Mouse (Mus musculus) activated CD4-positive, CD25-positive, alpha-beta regulatory T cell (primary cell): Measurements from ENCODE around the gene Zbtb32. TPM values are rescaled to one million over a fixed set of nuclear protein-coding genes. Genes with fewer than 3 reads are reported as not detected.

Source experiments
- polyA plus RNA-seq, 2 experiments: library from polyadenylated mRNA; unstranded; fragments of 100-300 nt; shearing (Covaris generic); gene quantifications; one replicate each; pipeline ENCODE4 v1.2.1; 2017

Zbtb32 gene
- polyA plus RNA-seq, result 10 to 100 TPM; 12.9 to 34.9 TPM

DNA sequence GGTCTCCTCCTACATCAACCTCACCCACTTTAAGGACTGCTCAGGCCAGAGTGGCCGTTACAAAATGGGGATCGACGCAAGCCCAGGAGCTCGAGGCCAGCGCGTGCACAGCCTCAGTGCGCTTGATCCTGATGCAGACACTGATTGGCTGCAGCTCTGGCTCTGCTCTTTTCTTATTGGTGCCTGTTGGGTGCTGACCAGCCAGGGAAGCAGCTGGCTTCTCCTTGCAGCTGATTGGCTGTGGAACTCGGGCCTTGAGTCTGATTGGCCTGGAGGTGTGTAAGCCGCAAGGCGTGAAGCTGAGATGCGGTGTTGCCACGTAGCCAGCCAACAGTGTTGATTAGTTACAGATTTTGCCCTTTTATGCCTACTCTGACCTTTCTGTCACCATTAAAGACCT is at the start of gene Zbtb32:
Gene Zbtb32, minus strand, starts transcription at position 124 of the 400 bp plus-strand sequence.

DNA sequence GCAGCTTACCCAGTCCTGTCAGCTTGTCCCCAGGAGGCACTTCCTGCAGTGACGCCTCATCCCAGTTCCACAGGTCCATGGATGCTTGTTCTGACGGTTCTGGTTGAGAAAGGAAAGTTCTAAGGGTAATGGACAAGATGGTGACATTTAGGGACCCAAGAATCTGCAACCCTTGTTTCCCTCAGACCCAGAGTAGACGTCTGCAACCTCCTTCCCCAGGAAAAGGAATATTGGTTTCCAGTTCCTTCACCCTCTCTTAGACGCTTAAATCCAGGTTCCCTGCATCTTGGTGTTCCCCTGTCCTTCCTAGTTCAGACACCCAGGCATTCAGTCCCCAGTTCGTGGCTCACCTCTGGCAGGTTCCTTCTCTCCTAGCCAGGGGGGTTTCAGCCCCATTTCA is 37.0 kb upstream of the Zbtb32 start, which contains the start of gene Etv2:
Gene Etv2, minus strand, starts transcription at position 101 of the 400 bp plus-strand sequence.

DNA sequence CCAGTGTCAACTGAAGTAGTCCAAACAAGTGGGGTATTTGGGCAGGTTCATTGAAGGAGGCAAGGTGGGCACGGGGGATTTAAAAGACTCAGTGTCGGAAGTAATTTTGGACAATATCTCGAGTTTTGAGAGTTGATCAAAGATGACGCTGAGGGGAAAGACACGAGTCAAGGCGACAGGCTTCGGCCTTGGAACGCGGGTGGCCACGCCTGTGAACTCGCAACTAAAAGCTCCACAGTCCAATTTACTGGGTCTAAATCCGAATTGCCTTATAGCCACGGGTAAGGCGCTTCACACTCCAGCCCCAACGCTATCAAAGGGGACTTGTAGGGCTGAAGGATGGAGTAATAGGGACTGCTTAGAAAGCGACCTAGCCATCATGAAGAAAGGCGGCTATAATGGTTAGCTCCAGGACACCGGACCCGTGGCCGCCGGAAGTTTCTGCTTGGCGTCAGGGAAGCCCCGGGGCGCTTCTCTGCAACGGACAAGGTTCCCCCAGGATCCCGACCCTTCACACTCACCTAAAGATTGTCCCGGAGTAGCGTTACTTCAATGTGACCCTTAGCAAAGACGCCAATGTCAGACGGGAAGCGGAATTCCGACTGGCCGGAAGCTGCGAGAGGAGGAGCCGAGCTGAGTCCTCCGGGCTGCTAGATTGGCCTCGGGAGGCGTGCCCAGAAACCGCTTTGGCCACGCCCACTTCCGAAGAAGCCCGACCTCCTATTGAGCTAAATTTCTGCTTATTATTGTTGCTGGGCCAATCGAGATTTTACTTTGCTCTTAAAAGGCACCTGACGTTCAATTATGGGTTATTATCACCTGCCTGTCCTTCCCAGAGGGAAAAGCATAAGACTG is 27.0 kb upstream of the Zbtb32 start, which contains the start of gene Cox6b1:
Gene Cox6b1, minus strand, starts transcription at position 622 of the 855 bp plus-strand sequence.

DNA sequence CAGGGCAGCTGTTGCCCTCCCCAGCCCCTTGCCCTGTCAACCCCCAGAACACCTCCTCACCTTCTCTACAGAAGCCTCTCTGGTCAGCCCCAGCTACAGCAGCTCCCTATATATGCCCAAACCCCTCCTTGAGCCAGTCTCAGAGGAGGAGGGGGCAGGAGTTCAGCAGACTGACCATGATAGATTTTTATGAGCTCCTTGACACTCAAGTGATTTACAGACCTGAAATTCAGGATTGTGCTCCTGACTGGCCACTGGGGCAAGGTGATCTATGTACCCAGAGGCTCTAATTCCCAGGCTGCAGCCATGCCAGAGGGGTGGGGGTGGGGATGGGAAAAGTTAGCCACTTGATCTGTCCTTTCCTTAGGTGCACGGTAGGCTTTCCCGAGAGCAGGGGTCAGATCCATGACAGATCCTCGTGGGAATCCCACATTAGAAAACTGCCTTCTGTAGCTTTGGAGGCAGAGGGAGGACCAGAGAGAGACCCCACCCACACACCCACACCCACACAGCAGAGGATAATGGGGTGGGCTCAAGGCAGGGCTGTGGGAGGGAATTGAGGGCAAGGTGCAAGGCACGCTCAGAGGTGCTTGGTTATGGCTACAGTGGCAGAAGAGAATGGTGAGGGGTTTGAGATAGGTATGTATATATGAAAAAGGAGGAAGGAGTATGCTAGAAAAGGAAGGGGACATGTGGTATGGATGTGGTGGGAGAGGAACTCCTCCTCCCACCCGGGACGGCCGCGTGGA is 14.1 kb upstream of the Zbtb32 start, which contains the start of gene Upk1a:
Gene Upk1a, minus strand, starts transcription at position 194 of the 749 bp plus-strand sequence.

DNA sequence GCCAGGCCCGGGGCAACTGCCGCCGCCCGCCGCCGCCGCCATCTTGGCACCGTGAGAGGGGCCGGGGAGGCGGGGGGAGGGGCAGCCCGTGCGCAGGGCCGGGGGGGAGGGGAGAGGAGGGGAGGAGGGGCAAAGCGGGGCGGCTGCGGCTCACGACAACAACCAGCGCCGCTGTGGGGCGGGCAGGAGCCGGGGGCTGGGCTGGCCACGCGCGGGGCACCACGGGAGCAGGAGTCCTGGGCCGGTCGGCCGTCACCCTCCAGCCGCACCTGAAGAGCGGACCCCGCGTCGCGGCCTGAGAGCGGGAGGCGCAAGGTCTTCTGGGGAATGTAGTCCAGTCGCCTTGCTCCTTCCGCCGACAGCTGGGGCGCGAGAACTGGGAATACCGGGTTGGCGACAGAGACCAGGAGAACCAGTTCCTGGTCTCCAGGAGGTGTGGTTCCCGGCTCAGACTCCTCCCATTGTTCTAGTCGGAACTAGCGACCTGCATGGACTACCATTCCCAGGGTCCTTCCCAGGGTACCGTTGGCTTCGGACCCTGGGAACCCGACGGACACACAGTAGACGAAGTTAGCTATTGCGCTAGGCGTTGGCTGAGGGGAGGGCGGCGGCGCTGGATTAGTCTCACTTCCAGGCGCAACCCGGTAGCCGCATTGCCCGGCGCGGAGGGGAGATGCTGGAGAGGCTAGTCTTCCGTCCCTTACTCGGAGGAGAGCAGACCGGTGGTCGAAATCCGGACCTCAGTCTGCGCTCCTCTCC is 9.9 kb downstream of the Zbtb32 start, which contains the start of gene Kmt2b:
Gene Kmt2b, minus strand, starts transcription at position 51 of the 759 bp plus-strand sequence.

DNA sequence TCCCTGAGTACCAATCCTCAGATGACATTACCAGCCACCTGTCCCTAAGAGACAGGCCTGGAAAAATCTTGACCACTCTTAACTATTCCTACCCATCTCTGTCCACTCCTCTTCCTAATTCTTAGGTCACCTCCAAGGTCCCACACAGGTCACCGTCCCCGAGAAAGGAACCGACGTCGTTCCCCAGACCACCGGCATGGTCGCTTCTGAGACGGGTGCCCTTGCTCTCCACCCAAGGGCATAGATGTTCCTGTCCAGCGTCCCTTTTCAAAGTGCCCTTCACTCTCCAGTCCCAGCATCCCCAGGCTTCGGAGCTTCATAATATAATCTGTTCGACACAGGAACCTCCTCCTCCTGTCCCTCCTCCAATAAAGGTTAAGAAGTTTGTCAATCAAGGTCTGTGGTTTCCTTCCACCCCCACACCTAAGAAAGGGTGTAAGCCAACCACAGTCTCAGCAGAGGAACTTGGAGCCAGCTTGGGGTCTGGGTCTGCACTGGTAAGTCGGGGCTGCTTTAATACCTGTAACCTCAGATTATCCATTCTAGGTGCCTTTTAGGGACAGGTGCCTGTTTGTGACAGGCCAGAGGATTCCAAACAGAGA is 33.6 kb downstream of the Zbtb32 start, which contains the start of gene Igflr1:
Gene Igflr1, plus strand, starts transcription at position 458 of the 602 bp plus-strand sequence.

DNA sequence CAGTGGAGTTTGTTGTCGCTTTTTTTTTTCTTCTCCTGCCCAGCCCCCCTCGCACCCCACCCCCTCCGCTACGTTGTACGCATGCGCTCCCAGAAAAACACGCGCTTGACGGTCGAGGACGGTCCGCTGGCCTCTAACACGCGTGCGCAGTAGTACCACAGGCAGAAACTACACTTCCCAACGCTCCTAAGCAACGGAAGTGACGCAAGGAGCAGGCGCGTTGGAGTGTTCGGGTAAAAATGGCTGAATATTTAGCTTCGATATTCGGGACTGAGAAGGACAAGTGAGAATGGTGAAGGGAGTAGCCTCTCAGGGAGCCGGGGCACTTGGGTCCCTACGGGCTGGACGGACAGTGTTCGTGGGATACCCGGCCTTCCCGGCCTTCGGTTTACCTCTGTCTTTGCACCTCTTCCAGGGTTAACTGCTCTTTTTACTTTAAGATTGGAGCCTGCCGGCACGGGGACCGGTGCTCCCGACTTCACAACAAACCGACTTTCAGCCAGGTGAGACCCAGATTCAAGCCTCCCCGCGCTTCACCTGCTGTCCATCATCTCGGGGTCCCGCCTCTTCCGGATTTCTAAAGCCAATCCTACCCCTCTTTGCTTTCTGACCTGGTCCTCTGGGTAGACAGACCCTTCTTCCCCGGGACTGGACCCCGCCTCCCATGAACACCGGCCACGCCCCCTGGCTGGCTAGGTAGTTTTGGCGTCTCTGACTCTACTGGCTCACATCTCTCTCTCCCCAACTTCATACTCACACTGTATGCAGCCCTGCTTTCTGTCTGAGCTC is 35.4 kb downstream of the Zbtb32 start, which contains the start of the genes U2af1l4, Gm49396 and Psenen:
Gene U2af1l4, plus strand, starts transcription at position 185 of the 789 bp plus-strand sequence.
Gene Gm49396, plus strand, starts transcription at position 228 of the 789 bp plus-strand sequence.
Gene Psenen, minus strand, starts transcription at position 511 of the 789 bp plus-strand sequence.

DNA sequence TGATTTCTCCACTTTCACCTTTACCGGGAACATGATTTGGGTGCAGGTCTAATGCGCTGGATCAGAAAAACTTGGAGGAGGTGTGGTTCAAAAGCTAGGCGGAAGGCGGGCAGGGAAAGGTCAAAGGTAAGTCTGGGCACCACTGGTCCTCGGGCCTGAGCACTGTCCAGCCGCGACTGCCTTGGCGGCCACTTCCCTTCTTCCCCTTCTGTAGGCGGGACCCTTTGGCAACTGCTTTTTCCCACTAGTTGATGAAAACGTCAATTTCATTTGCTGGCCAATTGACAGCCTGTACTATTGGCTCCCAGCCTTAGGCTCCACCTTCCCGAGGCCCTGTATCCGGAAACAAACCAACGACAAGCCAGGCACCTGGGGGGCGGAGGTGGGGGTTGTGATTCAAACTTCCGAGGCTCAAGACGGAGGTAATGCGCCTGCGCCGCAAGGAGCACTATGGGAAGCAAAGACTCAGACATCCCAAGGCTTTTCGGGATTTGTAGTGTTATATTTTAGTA is 39.2 kb downstream of the Zbtb32 start, which contains the start of gene Lin37:
Gene Lin37, minus strand, starts transcription at position 396 of the 512 bp plus-strand sequence.

DNA sequence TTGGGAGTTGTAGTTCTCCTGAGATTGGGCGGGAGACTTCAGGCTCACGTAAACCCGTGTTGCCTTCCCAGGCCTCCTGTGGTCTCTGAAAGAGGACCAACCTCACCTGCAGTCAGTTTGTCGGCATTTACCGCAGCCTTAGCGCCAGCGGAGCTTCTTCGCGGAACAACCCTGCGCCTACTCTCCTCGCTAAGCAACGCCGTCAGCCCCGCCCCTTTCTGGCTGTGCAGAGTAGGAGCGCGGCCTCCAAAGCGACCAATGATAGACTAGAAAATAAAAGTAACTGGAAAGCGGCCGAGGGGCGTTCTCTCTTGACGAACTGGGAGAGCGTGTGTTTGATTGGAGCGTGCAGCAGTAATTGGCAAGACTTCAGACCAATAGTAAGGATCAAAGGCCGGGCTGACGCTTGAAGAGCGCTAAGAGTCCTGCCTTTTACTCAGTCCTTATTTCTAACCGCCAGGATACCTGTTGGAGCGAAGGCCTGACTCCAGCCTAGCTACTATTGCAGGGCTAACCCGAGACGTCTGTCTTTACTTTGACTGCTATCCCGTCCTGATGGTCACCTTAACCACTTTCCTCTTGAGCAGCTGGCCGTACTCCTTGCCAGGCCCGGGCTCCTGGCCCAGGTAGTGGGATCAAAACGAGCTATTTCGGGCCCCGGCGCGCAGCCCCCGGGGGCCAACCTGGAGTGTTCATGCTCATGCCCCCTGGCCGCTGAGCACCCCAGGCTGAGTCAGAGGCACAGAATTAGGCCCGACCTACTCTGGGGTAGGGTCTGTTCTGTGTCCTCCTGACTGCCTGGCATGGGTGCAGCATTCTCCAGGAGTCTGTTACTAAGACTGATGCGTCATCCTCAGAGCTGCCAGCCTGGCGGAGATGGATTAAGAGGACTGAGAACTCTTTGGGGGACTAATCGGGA is 46.3 kb downstream of the Zbtb32 start, which contains the start of the genes Hspb6 and Proser3:
Gene Hspb6, plus strand, starts transcription at position 77 of the 919 bp plus-strand sequence.
Gene Proser3, minus strand, starts transcription at position 198 of the 919 bp plus-strand sequence.

Other genes with a start within 250 kb of the Zbtb32 start
- gene Lrfn3, start 236.1 kb downstream of the Zbtb32 start, polyA plus RNA-seq, result not detected
- 10 to 100 TPM in 1 of 2 experiments, 1 to 10 TPM in 1; 7.1 to 32.2 TPM for gene Tyrobp, start 185.1 kb downstream of the Zbtb32 start, polyA plus RNA-seq
- 100 to 1,000 TPM; 470 to 543 TPM for gene Hcst, start 179.1 kb downstream of the Zbtb32 start, polyA plus RNA-seq
- 10 to 100 TPM; 78.6 to 95.9 TPM for gene Nfkbid, start 177.2 kb downstream of the Zbtb32 start, polyA plus RNA-seq
- 10 to 100 TPM; 10.8 to 23.2 TPM for gene Aplp1, start 153.4 kb downstream of the Zbtb32 start, polyA plus RNA-seq
- not detected for gene Kirrel2, start 141.2 kb downstream of the Zbtb32 start, polyA plus RNA-seq
- gene Nphs1, start 140.6 kb downstream of the Zbtb32 start, polyA plus RNA-seq, result not detected
- gene Prodh2, start 105.3 kb downstream of the Zbtb32 start, polyA plus RNA-seq, result not detected
- 1 to 10 TPM; 1.5 to 2.5 TPM for gene Arhgap33, start 63.8 kb downstream of the Zbtb32 start, polyA plus RNA-seq
- gene Hspb6, start 46.7 kb downstream of the Zbtb32 start, polyA plus RNA-seq, result 1 to 10 TPM; 1.9 to 4.1 TPM
- gene Proser3, start 46.6 kb downstream of the Zbtb32 start, polyA plus RNA-seq, result 1 to 10 TPM; 5.7 to 6.2 TPM
- 100 to 1,000 TPM in 1 of 2 experiments, 10 to 100 TPM in 1; 92.9 to 107 TPM for gene Lin37, start 39.1 kb downstream of the Zbtb32 start, polyA plus RNA-seq
- 10 to 100 TPM; 28.3 to 67.8 TPM for gene U2af1l4, start 35.6 kb downstream of the Zbtb32 start, polyA plus RNA-seq
- gene Gm49396, start 35.6 kb downstream of the Zbtb32 start, polyA plus RNA-seq, result 10 to 100 TPM; 53.5 to 82.4 TPM
- 100 to 1,000 TPM; 231 to 234 TPM for gene Psenen, start 35.3 kb downstream of the Zbtb32 start, polyA plus RNA-seq
- 100 to 1,000 TPM in 1 of 2 experiments, 10 to 100 TPM in 1; 66.2 to 268 TPM for gene Igflr1, start 33.5 kb downstream of the Zbtb32 start, polyA plus RNA-seq
- gene Kmt2b, start 10.2 kb downstream of the Zbtb32 start, polyA plus RNA-seq, result 10 to 100 TPM; 14.9 to 15.1 TPM
- 1 to 10 TPM in 1 of 2 experiments, under 1 TPM in 1; 0.32 to 1.8 TPM for gene Upk1a, start 13.9 kb upstream of the Zbtb32 start, polyA plus RNA-seq
- gene Cox6b1, start 27.2 kb upstream of the Zbtb32 start, polyA plus RNA-seq, result 100 to 1,000 TPM; 713 to 756 TPM
- not detected for gene Etv2, start 36.9 kb upstream of the Zbtb32 start, polyA plus RNA-seq
- 100 to 1,000 TPM; 125 to 166 TPM for gene Rbm42, start 51.4 kb upstream of the Zbtb32 start, polyA plus RNA-seq
- gene Haus5, start 66.1 kb upstream of the Zbtb32 start, polyA plus RNA-seq, result 10 to 100 TPM; 18.3 to 29.7 TPM
- gene Pmis2, start 72.7 kb upstream of the Zbtb32 start, polyA plus RNA-seq, result under 1 TPM in 1 of 2 experiments, not detected in 1; 0.50 TPM
- gene 2200002J24Rik, start 100.0 kb upstream of the Zbtb32 start, polyA plus RNA-seq, result not detected
- gene Atp4a, start 113.3 kb upstream of the Zbtb32 start, polyA plus RNA-seq, result under 1 TPM in 1 of 2 experiments, not detected in 1; 0.34 TPM
- gene Tmem147, start 130.6 kb upstream of the Zbtb32 start, polyA plus RNA-seq, result 100 to 1,000 TPM in 1 of 2 experiments, 10 to 100 TPM in 1; 85.3 to 135 TPM
- gene Gapdhs, start 144.8 kb upstream of the Zbtb32 start, polyA plus RNA-seq, result under 1 TPM; 0.34 to 0.55 TPM
- gene Sbsn, start 152.6 kb upstream of the Zbtb32 start, polyA plus RNA-seq, result 1 to 10 TPM in 1 of 2 experiments, not detected in 1; 2.9 TPM
- not detected for gene Dmkn, start 164.8 kb upstream of the Zbtb32 start, polyA plus RNA-seq
- gene Krtdap, start 189.0 kb upstream of the Zbtb32 start, polyA plus RNA-seq, result not detected
- gene Ffar2, start 224.9 kb upstream of the Zbtb32 start, polyA plus RNA-seq, result under 1 TPM; 0.27 to 0.69 TPM